Mouse (Mus musculus) thymus, adult 2 months (tissue): ENCODE results near the gene Hdac5. TPM values are rescaled to one million over a fixed set of nuclear protein-coding genes. Genes with fewer than 3 reads are reported as not detected.
"Not testable (repeated sequence)": the region's sequence is repeated elsewhere in the genome, so short reads cannot be mapped to it uniquely, and the experiment has no call there.

Experiments used
- DNase-seq: peaks from one replicate; pipeline ENCODE4 v3.0.0; 2021
- H3K27ac ChIP-seq: fragments of 200-500 bp; 2 replicates; pipeline ENCODE4 v1.5.1; 2012; ENCODE audit warnings: low read length, control low read depth; ENCODE audit not compliant: control insufficient read depth, insufficient read depth
- H3K27me3 ChIP-seq: fragments of 200-500 bp; 2 replicates; pipeline ENCODE4 v1.6.1; 2012; ENCODE audit warnings: mild to moderate bottlenecking, low read length, moderate library complexity, mixed read lengths; ENCODE audit not compliant: control insufficient read depth, insufficient read depth
- H3K36me3 ChIP-seq: fragments of 200-500 bp; 2 replicates; pipeline ENCODE4 v1.6.1; 2012; ENCODE audit warnings: mild to moderate bottlenecking, low read length, moderate library complexity; ENCODE audit not compliant: control insufficient read depth, insufficient read depth
- H3K4me1 ChIP-seq: fragments of 200-500 bp; replicated peaks from 2 replicates; pipeline ENCODE4 v1.6.1; 2012; ENCODE audit warnings: low read length; ENCODE audit not compliant: control insufficient read depth, insufficient read depth
- H3K4me3 ChIP-seq: fragments of 200-500 bp; 2 replicates; pipeline ENCODE4 v1.5.1; 2012; ENCODE audit warnings: mild to moderate bottlenecking, low read length, control low read depth, moderate library complexity; ENCODE audit not compliant: control insufficient read depth, insufficient read depth
- CTCF ChIP-seq: fragments of 200-500 bp; IDR thresholded peaks from 2 replicates; pipeline ENCODE4 v1.5.1; 2012; ENCODE audit warnings: mild to moderate bottlenecking, control low read depth, low read length, moderate library complexity, borderline replicate concordance; ENCODE audit not compliant: control insufficient read depth, poor library complexity, insufficient read depth; ENCODE audit errors: extremely low read depth
- POLR2A ChIP-seq: fragments of 200-500 bp; IDR thresholded peaks from 2 replicates; pipeline ENCODE4 v1.6.1; 2012; ENCODE audit warnings: mild to moderate bottlenecking, low read length, control low read depth, moderate library complexity; ENCODE audit not compliant: control insufficient read depth, poor library complexity, insufficient read depth; ENCODE audit errors: extremely low read depth
- WGBS: fragments of 180-500 bp; shearing (Covaris S2); methylation state at CpG from one replicate; pipeline ENCODE4 v1.1.7; 2018; 5-methylcytosine and 5-hydroxymethylcytosine counted together
- polyA plus RNA-seq: library from polyadenylated mRNA; depleted of rRNA; stranded (reverse); fragments of >200 nt; gene quantifications from 2 replicates; pipeline ENCODE4 v1.2.3, GENCODE M21; 2012

Hdac5 gene
- polyA plus RNA-seq, 1 experiment = 76.8 TPM

GRCm38 (mm10) chr11:102167539-102167938, 62.4 kb downstream of the Hdac5 start:
- 98% methylated on average over 5 of the region's 5 CpGs for WGBS
- no peak for TF ChIP-seq CTCF
- TF ChIP-seq POLR2A = no peak
- peaks cover 45% of the 10 kb centered on the region for H3K36me3 ChIP-seq
- no peaks in the 10 kb centered on the region for H3K4me1 ChIP-seq
- no peak overlapping the region for H3K27ac ChIP-seq
- H3K4me3 ChIP-seq = no peak overlapping the region
- DNase-seq = no peak
- no peaks in the 10 kb centered on the region for H3K27me3 ChIP-seq

- no peak overlapping the region for H3K4me3 ChIP-seq
- WGBS = 91% methylated on average over 6 of the region's 6 CpGs
- TF ChIP-seq CTCF (no peak), POLR2A (no peak)
- no peaks in the 10 kb centered on the region for H3K4me1 ChIP-seq
- peaks cover 49% of the 10 kb centered on the region for H3K36me3 ChIP-seq
- no peak overlapping the region for H3K27ac ChIP-seq
- no peak for DNase-seq
- H3K27me3 ChIP-seq = no peaks in the 10 kb centered on the region
Measured at GRCm38 (mm10) chr11:102165971-102166722, 63.8 kb downstream of the Hdac5 start.

GRCm38 (mm10) chr11:102159781-102160180, 70.2 kb downstream of the Hdac5 start:
- DNase-seq = no peak
- Histone ChIP-seq H3K27ac (no peak overlapping the region), H3K27me3 (no peaks in the 10 kb centered on the region), H3K4me1 (peaks cover 7% of the 10 kb centered on the region), H3K4me3 (no peak overlapping the region), H3K36me3 (peaks cover 19% of the 10 kb centered on the region; the same call in 1 of the 2 replicates)
- 82% methylated on average over 5 of the region's 5 CpGs for WGBS
- TF ChIP-seq CTCF (no peak), POLR2A (no peak)

GRCm38 (mm10) chr11:102158024-102158423, 71.9 kb downstream of the Hdac5 start:
- H3K4me1 ChIP-seq, H3K36me3 ChIP-seq, DNase-seq, H3K27ac ChIP-seq, H3K4me3 ChIP-seq, H3K27me3 ChIP-seq: not testable (repeated sequence)
- WGBS = 82% methylated on average over 2 of the region's 2 CpGs

- no peak for DNase-seq
- no peak overlapping the region for H3K4me3 ChIP-seq
- WGBS = 13% methylated on average over 1 of the region's 1 CpGs
- TF ChIP-seq POLR2A (no peak), CTCF (no peak)
- H3K4me1 ChIP-seq = peaks cover 7% of the 10 kb centered on the region
- no peaks in the 10 kb centered on the region for H3K36me3 ChIP-seq
- no peaks in the 10 kb centered on the region for H3K27me3 ChIP-seq
- H3K27ac ChIP-seq = no peak overlapping the region
Measured at GRCm38 (mm10) chr11:102156786-102157089, 73.2 kb downstream of the Hdac5 start.

- no peak within 1 kb of the TSS for H3K27ac ChIP-seq
- under 1% methylated on average over 37 of the region's 37 CpGs for WGBS
Measured at GRCm38 (mm10) chr11:102156039-102156785, 73.8 kb downstream of the Hdac5 start, which contains the start of gene Tmem101. Gene Tmem101, minus strand, starts transcription at chr11:102156404.

More at GRCm38 (mm10) chr11:102156039-102156785, 73.8 kb downstream of the Hdac5 start, which contains the start of gene Tmem101:
- Histone ChIP-seq H3K36me3 (no peaks in the 10 kb centered on the region), H3K27me3 (no peaks in the 10 kb centered on the region), H3K4me1 (peaks cover 7% of the 10 kb centered on the region), H3K4me3 (peak within 1 kb of the TSS; percentile 61)
- TF ChIP-seq CTCF (no peak), POLR2A (0 out of 2 replicates have a peak, but pooled peaks have one; percentile 36)
- peak; percentile 79 for DNase-seq
